Mouse (Mus musculus): ENCODE results near the gene Srcin1. TPM values are rescaled to one million over a fixed set of nuclear protein-coding genes. Genes with fewer than 3 reads are reported as not detected.

Srcin1 gene
- total RNA-seq, 2 experiments from 2014 or later: 218 to 221 TPM

- DNase-seq (ENCODE audit: low spot score in 2 of 2): no peak
Observed at GRCm38 (mm10) chr11:97509715-97510485, 66.1 kb downstream of the Srcin1 start.

GRCm38 (mm10) chr11:97509058-97509457 is 66.9 kb downstream of the Srcin1 start:
- DNase-seq (ENCODE audit: low spot score in 2 of 2): no peak

DNA sequence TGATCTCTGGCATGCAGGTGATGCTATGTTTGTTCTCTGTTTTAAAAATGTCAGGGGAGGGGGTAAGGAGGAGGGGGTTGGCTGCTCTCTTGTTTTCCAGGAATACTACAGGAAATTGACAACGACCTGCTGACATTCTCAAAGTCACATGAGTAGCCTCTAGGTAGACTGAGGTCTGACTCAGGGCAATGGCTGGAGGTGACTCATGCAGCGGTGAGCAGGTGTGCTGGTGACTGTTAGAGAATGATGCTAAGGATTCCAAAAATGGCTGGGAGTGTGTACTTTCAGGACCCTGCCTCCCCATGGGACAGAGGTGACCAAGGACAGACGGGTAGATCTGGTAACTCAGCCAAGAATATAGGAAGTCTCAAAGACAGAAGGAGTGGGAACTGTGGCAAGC is 67.8 kb downstream of the Srcin1 start:
- DNase-seq (ENCODE audit: low spot score in 2 of 2): no peak

GRCm38 (mm10) chr11:97506331-97506730 is 69.7 kb downstream of the Srcin1 start:
- no peak for DNase-seq (ENCODE audit: low spot score in 2 of 2)

DNA sequence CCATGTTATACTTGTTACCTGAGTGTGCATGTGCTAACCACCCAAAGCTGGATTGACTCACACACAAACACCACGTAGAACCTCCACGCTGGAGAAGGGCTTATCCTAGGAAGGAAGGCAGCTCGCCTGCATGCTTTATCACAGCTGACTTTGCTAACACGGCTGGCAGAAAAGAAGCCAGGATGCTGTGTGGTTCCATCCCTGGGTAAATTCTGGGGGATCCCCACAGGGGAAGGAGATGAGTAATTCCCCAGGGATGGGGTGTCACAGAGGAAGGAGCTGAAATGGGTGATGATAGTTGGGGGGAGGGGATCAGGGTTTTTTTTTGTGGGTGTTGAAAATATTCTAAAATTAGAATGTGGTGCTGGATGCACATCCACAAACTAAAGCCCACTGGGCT is 70.2 kb downstream of the Srcin1 start:
- DNase-seq (ENCODE audit: low spot score in 2 of 2): no peak

- DNase-seq (ENCODE audit: low spot score in 2 of 2): no peak
Observed at GRCm38 (mm10) chr11:97502846-97503245, 73.1 kb downstream of the Srcin1 start.

- peak in 1 of 2 experiments; percentile 43 for DNase-seq (ENCODE audit: low spot score in 2 of 2)
Observed at GRCm38 (mm10) chr11:97502383-97502782, 73.6 kb downstream of the Srcin1 start.

GRCm38 (mm10) chr11:97500720-97501448 is 75.1 kb downstream of the Srcin1 start:
- DNase-seq (ENCODE audit: low spot score in 2 of 2): no peak

DNA sequence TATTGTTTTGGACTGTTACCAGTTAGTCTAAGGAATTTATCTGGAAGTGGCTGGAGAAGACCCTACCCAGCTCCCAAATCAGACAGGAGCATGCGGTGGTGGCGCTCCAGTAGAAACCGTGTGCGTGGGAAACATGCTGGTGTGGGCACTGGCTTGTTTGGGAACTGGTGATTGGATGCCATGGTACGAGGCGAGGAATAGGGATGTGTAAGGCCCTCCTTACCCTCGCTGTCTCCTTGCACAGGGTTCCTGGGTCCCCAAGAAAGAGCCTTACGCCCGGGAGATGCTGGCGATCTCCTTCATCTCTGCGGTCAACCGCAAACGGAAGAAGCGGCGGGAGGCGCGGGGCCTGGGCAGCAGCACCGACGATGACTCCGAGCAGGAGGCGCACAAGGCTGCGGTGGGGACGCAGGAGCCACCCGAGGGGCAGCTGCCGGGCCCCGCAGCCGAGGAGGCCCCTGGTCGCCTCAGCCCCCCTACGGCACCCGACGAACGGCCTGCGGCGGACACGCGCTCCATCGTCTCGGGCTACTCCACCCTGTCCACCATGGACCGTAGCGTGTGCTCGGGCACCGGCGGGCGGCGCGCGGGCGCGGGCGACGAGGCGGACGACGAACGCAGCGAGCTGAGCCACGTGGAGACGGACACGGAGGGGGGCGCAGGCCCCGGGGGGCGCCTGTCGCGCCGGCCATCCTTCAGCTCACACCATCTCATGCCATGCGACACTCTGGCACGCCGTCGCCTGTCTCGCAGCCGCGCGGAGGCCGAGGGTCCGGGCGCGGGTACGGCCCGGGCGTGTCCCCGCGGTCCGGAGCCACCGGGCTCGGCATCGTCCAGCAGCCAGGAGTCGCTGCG is 75.9 kb downstream of the Srcin1 start, which contains the start of gene 4933428G20Rik:
4933428G20Rik (minus strand) TSS at position 476 of the 855 bp plus-strand sequence.
- DNase-seq (ENCODE audit: low spot score in 2 of 2): peak in 1 of 2 experiments; percentile 43

DNA sequence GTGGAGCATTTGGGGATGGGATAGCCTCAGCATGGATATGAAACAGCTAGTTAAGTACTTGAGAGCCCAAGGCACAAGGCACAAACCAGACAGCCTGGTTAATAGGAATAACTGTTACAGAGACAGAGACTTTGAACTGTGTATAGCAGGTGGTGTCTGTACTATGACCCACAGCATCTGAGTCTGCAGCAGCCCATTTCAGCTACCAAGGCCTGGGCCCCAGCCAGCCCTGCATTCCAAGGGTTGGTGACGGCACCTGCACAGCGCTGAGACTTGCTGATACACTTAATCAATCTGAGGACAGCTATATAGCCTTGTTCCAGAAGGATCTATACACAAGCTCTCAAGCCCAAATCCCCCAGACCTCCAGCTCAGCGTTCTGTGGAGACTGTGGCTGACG is 78.4 kb downstream of the Srcin1 start:
- DNase-seq (ENCODE audit: low spot score in 2 of 2): no peak

GRCm38 (mm10) chr11:97492836-97493235 is 83.2 kb downstream of the Srcin1 start:
- no peak for DNase-seq (ENCODE audit: low spot score in 2 of 2)

DNA sequence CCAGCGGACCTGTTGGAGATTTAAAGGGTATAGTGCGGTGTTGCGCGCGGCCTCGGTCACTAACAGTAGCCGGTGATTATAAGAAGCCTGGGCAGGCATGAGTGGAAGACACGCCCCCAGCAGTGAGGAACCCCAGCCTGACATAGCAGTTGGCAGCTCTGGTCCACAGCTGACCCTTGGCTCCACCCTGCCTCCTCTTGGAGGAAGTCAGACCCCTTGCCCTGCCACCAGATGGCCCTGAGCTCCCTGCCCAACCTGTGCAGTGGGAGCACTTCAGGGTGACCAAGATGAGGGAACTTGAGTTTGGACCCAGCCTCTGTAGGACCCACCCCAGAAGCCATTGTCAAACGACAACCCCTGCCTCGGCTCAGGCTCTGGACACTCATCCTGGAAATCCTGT is 84.3 kb downstream of the Srcin1 start:
- no peak for DNase-seq (ENCODE audit: low spot score in 2 of 2)

DNA sequence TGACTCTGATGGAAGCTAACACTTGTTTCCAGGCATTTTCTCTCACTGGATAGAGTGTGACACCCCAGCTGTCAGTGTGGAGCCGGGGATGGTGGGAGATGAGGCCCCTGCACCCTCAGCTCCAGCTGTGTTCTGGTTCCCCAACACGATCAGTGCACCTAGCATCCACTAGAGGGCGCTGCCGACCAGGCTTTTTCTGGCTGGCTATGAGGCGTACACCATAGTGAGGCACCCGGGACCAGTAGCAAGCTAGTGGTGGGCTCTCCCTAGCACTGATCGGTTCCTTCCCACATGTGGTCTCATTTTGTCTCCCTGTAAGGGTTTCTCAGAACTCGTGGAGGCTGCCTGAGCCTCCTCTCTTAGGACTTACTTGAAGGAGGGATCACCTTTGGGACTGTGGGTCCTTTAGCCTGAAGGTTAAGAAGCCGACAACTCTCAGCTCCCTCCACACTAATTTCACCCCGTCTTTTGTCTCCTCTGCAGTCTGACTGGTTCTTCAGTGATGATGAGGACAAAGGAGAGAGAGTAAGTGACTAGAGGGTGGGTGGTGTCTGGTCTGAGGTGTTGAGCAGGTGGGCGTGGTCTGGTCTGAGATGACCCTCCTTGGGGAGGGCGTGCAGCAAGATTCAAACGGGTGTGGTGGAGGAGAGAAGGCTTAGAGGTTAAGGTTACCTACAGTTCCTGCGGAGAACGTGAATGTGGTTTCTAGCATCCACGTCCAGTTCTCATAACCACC is 86.2 kb downstream of the Srcin1 start:
- peak in 1 of 2 experiments; percentile 80 for DNase-seq (ENCODE audit: low spot score in 2 of 2)

- DNase-seq (ENCODE audit: low spot score in 2 of 2): no peak
Observed at GRCm38 (mm10) chr11:97487656-97488055, 88.3 kb downstream of the Srcin1 start.

DNA sequence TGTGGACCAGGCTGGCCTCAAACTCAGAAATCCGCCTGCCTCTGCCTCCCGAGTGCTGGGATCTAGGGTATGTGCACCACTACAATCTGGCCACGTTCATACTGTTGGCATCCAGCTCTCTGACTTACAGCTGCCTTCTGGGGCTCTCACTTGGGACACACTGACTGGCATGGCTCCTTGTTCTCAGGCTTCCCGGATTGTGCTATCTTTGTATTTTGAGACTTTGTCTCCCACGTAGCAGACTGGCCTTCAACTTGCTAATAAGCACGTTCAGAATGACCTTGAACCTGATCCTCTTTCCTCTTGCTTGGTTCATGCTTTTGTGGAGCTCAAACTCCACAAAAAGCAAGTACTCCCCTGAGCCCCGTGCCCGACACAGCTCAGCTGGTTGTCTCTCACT is 90.3 kb downstream of the Srcin1 start:
- DNase-seq (ENCODE audit: low spot score in 2 of 2): no peak

DNA sequence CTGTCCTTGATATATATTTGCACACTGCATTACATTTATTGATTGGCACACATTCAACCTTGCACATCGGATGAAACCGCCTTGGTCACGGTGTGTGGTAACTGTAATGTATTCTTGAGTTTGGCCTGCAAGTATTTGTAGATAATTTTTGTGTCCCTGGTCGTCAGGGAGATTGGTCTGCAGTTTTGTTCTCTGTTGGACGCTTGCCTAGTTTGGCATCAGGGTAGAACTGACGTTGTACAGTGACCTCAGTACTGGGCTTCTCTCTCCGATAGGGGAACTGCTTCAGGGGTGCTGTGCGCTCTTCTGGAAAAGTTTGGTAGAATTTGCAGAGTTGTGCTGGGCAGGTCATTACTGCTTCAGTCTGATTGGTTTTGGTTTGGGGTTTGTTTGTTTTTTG is 96.2 kb downstream of the Srcin1 start:
- no peak for DNase-seq (ENCODE audit: low spot score in 2 of 2)

- DNase-seq (ENCODE audit: low spot score in 2 of 2): no peak
Observed at GRCm38 (mm10) chr11:97479085-97479484, 96.9 kb downstream of the Srcin1 start.

- no peak for DNase-seq (ENCODE audit: low spot score in 2 of 2)
Observed at GRCm38 (mm10) chr11:97478345-97478744, 97.6 kb downstream of the Srcin1 start.

GRCm38 (mm10) chr11:97477431-97477830 is 98.6 kb downstream of the Srcin1 start:
- no peak for DNase-seq (ENCODE audit: low spot score in 2 of 2)

GRCm38 (mm10) chr11:97476334-97477095 is 99.5 kb downstream of the Srcin1 start:
- peak in 1 of 2 experiments; percentile 84 for DNase-seq (ENCODE audit: low spot score in 2 of 2)

Data from layer of hippocampus, adult 18-20 months (tissue).